Mouse (Mus musculus) cortical plate, adult 2 months (tissue): ENCODE results near the gene Arhgap15. TPM values are rescaled to one million over a fixed set of nuclear protein-coding genes. Genes with fewer than 3 reads are reported as not detected.

Experiments
- H3K27ac ChIP-seq: fragments of 200-500 bp; 2 replicates; pipeline ENCODE4 v1.5.1; 2012; ENCODE audit warnings: low read length, control low read depth, inconsistent platforms; ENCODE audit not compliant: insufficient read depth
- H3K4me1 ChIP-seq: fragments of 200-500 bp; 2 replicates; pipeline ENCODE4 v1.6.1; 2011; ENCODE audit warnings: low read length; ENCODE audit not compliant: control insufficient read depth, insufficient read depth
- H3K4me3 ChIP-seq: fragments of 200-500 bp; 2 replicates; pipeline ENCODE4 v1.5.1; 2011; ENCODE audit warnings: mild to moderate bottlenecking, low read length, control low read depth; ENCODE audit not compliant: insufficient read depth
- CTCF ChIP-seq: fragments of 200-500 bp; IDR thresholded peaks from 2 replicates; pipeline ENCODE4 v1.5.1; 2011; ENCODE audit warnings: mild to moderate bottlenecking, control low read depth, low read length; ENCODE audit not compliant: insufficient read depth; ENCODE audit errors: extremely low read depth
- POLR2A ChIP-seq: fragments of 200-500 bp; IDR thresholded peaks from 2 replicates; pipeline ENCODE4 v1.6.1; 2011; ENCODE audit warnings: mild to moderate bottlenecking, low read length, control low read depth; ENCODE audit not compliant: insufficient read depth; ENCODE audit errors: extremely low read depth
- polyA plus RNA-seq: library from polyadenylated mRNA; depleted of rRNA; stranded (reverse); fragments of >200 nt; gene quantifications from 2 replicates; pipeline ENCODE4 v1.2.3, GENCODE M21; 2012; rRNA removed

Arhgap15 gene
- polyA plus RNA-seq, 1 experiment: 8.9 TPM

DNA sequence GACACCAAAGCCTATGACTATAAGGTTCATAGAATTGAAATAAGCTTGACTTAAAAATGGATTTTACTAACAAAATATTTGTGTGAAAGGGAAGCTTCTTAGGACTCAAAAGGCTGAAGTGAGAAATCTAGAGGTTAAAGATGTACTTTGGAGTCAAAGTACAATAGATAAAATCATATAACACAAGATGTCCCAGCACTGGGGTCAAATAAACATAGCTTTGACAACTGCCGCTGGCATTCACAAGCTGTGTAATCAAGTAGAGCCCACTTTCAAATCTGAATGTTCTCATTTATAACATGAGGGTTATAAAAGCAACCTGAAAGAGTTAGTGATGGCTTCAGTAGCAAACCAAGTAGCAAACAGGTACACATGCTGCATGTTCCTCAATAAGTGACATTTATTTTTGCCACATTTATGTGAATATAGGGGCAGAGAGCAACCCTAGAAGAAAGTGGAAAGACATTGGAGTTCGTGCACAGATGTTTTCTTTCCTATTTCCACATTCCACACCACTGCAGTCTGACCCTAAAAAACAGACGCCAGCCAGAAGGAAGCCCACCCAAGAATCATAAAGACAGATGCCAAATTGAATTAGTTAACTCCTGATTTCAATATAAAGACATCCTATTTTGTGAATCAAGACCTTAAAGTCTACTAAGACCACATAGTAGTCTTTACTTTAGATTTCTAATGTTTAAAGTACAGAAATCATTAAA lies 653.2 kb downstream of the Arhgap15 start:
- H3K4me3 ChIP-seq: no peak overlapping the region
- no peak for TF ChIP-seq POLR2A
- no peak for TF ChIP-seq CTCF
- H3K27ac ChIP-seq: no peak overlapping the region
- H3K4me1 ChIP-seq: no peaks in the 10 kb centered on the region

DNA sequence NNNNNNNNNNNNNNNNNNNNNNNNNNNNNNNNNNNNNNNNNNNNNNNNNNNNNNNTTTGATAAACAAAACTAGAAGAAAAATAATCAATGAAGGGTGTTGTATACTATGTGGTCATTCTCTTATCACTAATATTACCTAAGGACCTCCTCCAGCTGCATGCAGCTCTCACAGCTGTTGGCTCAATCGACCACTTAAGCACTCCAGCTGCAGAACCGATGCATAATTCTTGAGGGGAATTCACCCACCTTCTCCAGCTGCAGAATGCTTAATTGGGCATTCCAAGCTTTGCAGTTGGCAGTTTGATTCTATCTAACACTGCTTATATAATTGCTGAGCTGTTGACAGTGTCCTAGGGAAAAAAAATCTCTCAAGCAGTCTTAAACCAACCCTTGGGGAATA lies 663.0 kb downstream of the Arhgap15 start:
- no peak overlapping the region for H3K4me3 ChIP-seq
- no peaks in the 10 kb centered on the region for H3K4me1 ChIP-seq
- TF ChIP-seq CTCF (no peak), POLR2A (no peak)
- H3K27ac ChIP-seq: no peak overlapping the region

GRCm38 (mm10) chr2:44416331-44416730 lies 667.7 kb downstream of the Arhgap15 start:
- H3K27ac ChIP-seq: no peak overlapping the region
- H3K4me1 ChIP-seq: no peaks in the 10 kb centered on the region
- H3K4me3 ChIP-seq: no peak overlapping the region
- TF ChIP-seq POLR2A (no peak), CTCF (no peak)

DNA sequence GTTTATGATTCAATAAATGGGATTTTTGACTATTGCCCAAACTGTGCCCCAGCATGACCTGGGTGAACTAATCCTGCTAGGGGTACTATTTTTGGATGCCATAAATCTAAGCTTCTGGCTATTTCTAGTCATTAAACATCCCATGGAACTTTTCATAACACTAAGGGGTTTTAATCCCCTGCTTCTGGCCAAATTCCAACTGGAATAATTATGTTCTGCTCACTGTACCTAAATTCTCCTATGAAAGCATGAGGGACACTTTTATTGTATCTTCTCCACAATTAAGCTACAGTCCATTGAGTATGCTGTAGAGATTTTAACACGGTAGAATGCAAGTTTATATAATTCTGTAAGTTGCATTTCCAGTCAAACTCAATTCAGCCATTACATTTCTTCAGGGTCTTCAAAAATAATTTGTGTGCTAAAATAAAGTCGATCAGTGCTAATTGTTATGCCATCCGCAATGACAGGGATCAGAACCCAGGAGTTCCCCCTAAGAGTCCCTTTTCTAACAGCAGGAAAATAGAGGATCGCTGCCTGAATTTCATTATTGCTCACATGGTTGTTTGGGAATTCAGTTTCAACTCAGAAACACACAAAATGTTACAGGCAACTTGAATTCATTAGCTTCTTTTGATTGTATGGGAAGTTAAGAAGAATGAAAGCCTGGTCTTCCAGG lies 671.1 kb downstream of the Arhgap15 start:
- no peak overlapping the region for H3K4me3 ChIP-seq
- H3K27ac ChIP-seq: no peak overlapping the region
- H3K4me1 ChIP-seq: no peaks in the 10 kb centered on the region
- TF ChIP-seq CTCF: no peak
- TF ChIP-seq POLR2A: no peak

DNA sequence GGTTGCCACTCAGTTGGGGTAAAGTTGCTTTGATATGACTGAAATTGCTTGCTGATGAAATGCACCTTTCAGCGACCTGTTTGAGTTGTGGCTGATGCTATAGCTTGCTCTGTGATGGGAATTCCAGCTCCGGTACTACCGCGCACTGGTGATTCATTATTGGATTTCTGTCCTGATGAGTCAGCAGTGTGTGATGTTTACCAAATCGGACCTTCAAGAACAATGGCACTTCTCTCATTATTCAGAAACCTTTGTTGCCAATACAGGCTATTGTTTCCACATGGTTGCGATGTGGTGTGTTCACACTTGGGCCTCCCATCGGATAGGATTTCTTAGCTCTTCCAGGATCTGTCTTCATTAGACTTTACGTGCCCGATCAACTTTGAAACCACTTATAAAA lies 681.9 kb downstream of the Arhgap15 start:
- no peak overlapping the region; the same call in 1 of the 2 replicates for H3K27ac ChIP-seq
- H3K4me1 ChIP-seq: no peaks in the 10 kb centered on the region
- TF ChIP-seq POLR2A: no peak
- TF ChIP-seq CTCF: no peak
- no peak overlapping the region for H3K4me3 ChIP-seq

DNA sequence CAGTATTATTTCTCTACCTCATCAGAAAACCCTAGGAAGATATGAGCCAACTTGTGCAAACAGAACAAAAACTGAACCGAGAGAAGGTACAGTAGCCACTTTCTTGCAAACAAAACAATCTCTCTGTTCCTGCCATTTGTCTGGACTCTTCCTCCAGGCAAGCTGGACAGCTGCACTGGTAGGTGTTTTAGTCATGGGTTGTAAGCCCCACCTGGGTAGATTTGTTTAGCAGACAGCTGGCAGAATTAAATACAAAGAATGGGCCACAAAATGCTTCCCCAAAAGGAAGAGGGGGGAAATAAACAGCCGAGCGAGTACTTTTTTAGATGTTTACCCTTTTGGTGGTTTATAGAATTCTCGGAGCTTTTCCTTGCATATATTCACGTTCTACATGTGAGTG lies 688.0 kb downstream of the Arhgap15 start:
- no peak for TF ChIP-seq CTCF
- TF ChIP-seq POLR2A: no peak
- Histone ChIP-seq H3K4me1 (no peaks in the 10 kb centered on the region), H3K27ac (no peak overlapping the region), H3K4me3 (no peak overlapping the region)

DNA sequence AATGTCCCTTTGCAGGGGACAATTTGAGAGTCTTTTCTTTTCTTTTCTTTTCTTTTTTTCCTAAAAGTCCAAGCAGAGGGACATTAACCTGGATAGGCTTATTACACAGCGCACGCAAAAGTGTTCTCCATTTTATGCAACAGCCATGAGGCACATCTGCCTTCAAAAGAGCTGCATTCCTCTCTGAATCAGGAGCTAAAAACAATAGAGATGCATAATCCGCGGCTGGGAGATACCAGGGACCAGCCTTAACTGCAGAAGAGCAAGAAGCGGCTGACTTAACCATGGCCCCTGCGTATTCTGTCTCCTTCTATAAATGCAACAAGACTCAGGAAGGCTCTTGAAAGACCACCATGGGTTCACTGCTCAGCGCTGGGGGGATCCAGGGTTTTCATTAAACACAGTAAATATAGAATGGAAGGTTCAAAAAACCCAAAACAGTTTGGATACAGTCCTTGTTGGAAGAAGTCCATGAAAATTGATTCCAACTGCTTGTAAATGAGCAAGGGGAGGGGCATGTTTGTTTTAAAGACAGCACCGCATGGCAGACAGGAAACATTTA lies 689.0 kb downstream of the Arhgap15 start:
- no peaks in the 10 kb centered on the region for H3K4me1 ChIP-seq
- H3K4me3 ChIP-seq: no peak overlapping the region
- TF ChIP-seq POLR2A (no peak), CTCF (no peak)
- H3K27ac ChIP-seq: no peak overlapping the region

GRCm38 (mm10) chr2:44438070-44438469 lies 689.4 kb downstream of the Arhgap15 start:
- Histone ChIP-seq H3K4me3 (no peak overlapping the region), H3K27ac (no peak overlapping the region), H3K4me1 (no peaks in the 10 kb centered on the region)
- TF ChIP-seq CTCF: no peak
- TF ChIP-seq POLR2A: no peak

DNA sequence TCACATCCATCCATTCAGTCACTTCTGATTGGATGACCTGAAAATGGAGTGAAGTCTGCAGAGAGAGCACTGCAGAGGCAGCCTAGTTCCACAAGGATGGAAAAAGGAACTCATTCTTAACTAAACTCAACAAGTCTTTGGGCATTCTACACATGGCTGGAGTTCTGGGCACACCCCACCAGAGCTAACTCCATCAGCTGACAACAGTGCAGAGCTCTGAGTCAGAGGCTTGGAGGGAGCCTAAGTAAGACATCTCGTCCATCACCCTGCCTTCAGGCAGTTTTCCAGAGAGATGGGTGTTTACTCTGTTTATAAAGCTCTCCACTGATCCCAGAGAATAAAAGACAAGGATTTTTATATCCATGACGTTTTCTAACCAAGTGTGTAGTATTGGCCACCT lies 696.3 kb downstream of the Arhgap15 start:
- no peak for TF ChIP-seq POLR2A
- TF ChIP-seq CTCF: no peak
- Histone ChIP-seq H3K4me1 (no peaks in the 10 kb centered on the region), H3K27ac (no peak overlapping the region), H3K4me3 (no peak overlapping the region)

Other genes with a start within 250 kb of the Arhgap15 start
- gene Kynu, start 193.5 kb upstream of the Arhgap15 start, polyA plus RNA-seq: 0.04 and 0.23 TPM in 2 replicates